Mouse (Mus musculus) hindlimb bud, embryonic 11.5 days (tissue): Measurements from ENCODE around the gene Mageb2.
"Not testable (repeated sequence)": the region's sequence is repeated elsewhere in the genome, so short reads cannot be mapped to it uniquely, and the experiment has no call there.

Source experiments
- DNase-seq: peaks from one replicate; pipeline ENCODE4 v3.0.0-alpha.2; 2012; ENCODE audit warnings: low read depth, low spot score; ENCODE audit errors: extremely low spot score

The Mageb2 gene

DNA sequence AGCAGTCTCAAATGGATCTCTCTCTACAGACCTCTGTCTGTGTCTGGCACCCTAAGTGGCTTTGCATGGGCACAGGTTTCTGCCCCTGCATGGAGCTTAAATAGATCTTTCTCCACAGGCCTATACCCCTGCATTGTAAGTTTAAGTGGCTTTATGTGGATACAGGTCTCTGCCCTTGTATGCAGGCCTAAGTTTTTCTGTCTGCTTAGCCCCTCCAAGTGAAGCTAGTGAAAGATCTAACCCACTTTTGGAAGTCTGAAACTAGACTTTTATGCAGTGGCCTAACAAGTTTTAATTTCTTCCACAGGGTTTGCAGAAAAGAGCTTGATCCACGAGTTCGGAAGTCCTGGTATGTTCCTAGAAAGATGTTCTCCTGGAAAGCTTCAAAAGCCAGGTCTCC, at the start of gene Mageb2:
Mageb2 (plus strand) TSS at position 301 of the 400 bp plus-strand sequence.
- DNase-seq: not testable (repeated sequence)

- not testable (repeated sequence) for DNase-seq
Measured at GRCm38 (mm10) chrX:91313256-91313655, 18.2 kb upstream of the Mageb2 start.
